Mouse (Mus musculus) MN1 (cell line): ENCODE data around the gene Fat2.

Source experiments
- DNase-seq: peaks from one replicate; pipeline ENCODE4 v3.0.0-alpha.2; 2016; ENCODE audit warnings: low spot score

The Fat2 gene

GRCm38 (mm10) chr11:55336101-55336891, at the start of gene Fat2:
Gene Fat2 (minus strand): TSS chr11:55336564.
- DNase-seq = no peak

- peak; percentile 65 for DNase-seq
These were observed 47.2 kb upstream of the Fat2 start for GRCm38 (mm10) chr11:55383463-55384045.

- DNase-seq = peak; percentile 60
These were observed 44.5 kb upstream of the Fat2 start for GRCm38 (mm10) chr11:55380908-55381307.

- DNase-seq = peak; percentile 72
These were observed 42.0 kb upstream of the Fat2 start for GRCm38 (mm10) chr11:55378371-55378770.

- no peak for DNase-seq
These were observed 37.5 kb upstream of the Fat2 start for GRCm38 (mm10) chr11:55373838-55374237.

- no peak for DNase-seq
These were observed 37.0 kb upstream of the Fat2 start for GRCm38 (mm10) chr11:55373373-55373772.

GRCm38 (mm10) chr11:55372001-55372400, 35.6 kb upstream of the Fat2 start:
- DNase-seq = no peak

- no peak for DNase-seq
These were observed 32.7 kb upstream of the Fat2 start for GRCm38 (mm10) chr11:55369093-55369471.

GRCm38 (mm10) chr11:55368388-55369092, 32.2 kb upstream of the Fat2 start:
- DNase-seq = no peak

- no peak for DNase-seq
These were observed 31.4 kb upstream of the Fat2 start for GRCm38 (mm10) chr11:55367783-55368182.

- DNase-seq = no peak
These were observed 29.5 kb upstream of the Fat2 start for GRCm38 (mm10) chr11:55365840-55366239.

GRCm38 (mm10) chr11:55365242-55365641, 28.9 kb upstream of the Fat2 start:
- no peak for DNase-seq

- no peak for DNase-seq
These were observed 28.3 kb upstream of the Fat2 start for GRCm38 (mm10) chr11:55364662-55365061.

GRCm38 (mm10) chr11:55358094-55358783, 21.9 kb upstream of the Fat2 start:
- DNase-seq = no peak

GRCm38 (mm10) chr11:55356846-55357245, 20.5 kb upstream of the Fat2 start:
- DNase-seq = no peak

GRCm38 (mm10) chr11:55341961-55342371, 5.6 kb upstream of the Fat2 start:
- peak; percentile 37 for DNase-seq

GRCm38 (mm10) chr11:55340789-55341188, 4.4 kb upstream of the Fat2 start:
- DNase-seq = no peak

- DNase-seq = no peak
These were observed 837 bp upstream of the Fat2 start for GRCm38 (mm10) chr11:55337032-55337769.

- no peak for DNase-seq
These were observed 869 bp downstream of the Fat2 start for GRCm38 (mm10) chr11:55335314-55336076.

- DNase-seq = no peak
These were observed 1.8 kb downstream of the Fat2 start for GRCm38 (mm10) chr11:55334545-55334944.

GRCm38 (mm10) chr11:55334063-55334462, 2.3 kb downstream of the Fat2 start:
- no peak for DNase-seq
